Mouse (Mus musculus) forebrain, embryonic 11.5 days (tissue): ENCODE measurements around the gene Zmym3. TPM values are rescaled to one million over a fixed set of nuclear protein-coding genes. Genes with fewer than 3 reads are reported as not detected.

Experiments
- ATAC-seq: fragments of 200-750 bp; cut with Nextera tagmentation; replicated peaks from 2 replicates; pipeline ENCODE4 v1.8.0; 2017; ENCODE audit warnings: moderate TSS enrichment; ENCODE audit not compliant: low FRiP score
- DNase-seq: peaks from one replicate; pipeline ENCODE4 v3.0.0-alpha.2; 2017; ENCODE audit warnings: low spot score
- H3K27ac ChIP-seq: fragments of 300-500 bp; sonication (generic); 2 replicates; pipeline ENCODE4 v1.5.1; 2014; ENCODE audit warnings: low read depth, low read length
- H3K27me3 ChIP-seq: fragments of 300-500 bp; sonication (generic); 2 replicates; pipeline ENCODE4 v1.6.1; 2014; ENCODE audit warnings: mild to moderate bottlenecking, low read length, mixed read lengths; ENCODE audit not compliant: control insufficient read depth, insufficient read depth
- H3K36me3 ChIP-seq: fragments of 300-500 bp; sonication (generic); 2 replicates; pipeline ENCODE4 v1.6.1; 2014; ENCODE audit warnings: mild to moderate bottlenecking, low read length, moderate library complexity, mixed read lengths; ENCODE audit not compliant: control insufficient read depth, insufficient read depth
- H3K4me1 ChIP-seq: fragments of 300-500 bp; sonication (generic); replicated peaks from 2 replicates; pipeline ENCODE4 v1.6.1; 2014; ENCODE audit warnings: low read length, mixed read lengths; ENCODE audit not compliant: control insufficient read depth, insufficient read depth
- H3K4me2 ChIP-seq: fragments of 300-500 bp; sonication (generic); 2 replicates; pipeline ENCODE4 v1.6.1; 2014; ENCODE audit warnings: low read depth, mild to moderate bottlenecking, low read length, moderate library complexity, mixed read lengths; ENCODE audit not compliant: severe bottlenecking
- H3K4me3 ChIP-seq: fragments of 300-500 bp; sonication (generic); 2 replicates; pipeline ENCODE4 v1.5.1; 2014; ENCODE audit warnings: low read depth, low read length
- H3K9ac ChIP-seq: fragments of 300-500 bp; sonication (generic); 2 replicates; pipeline ENCODE4 v1.6.1; 2014; ENCODE audit warnings: low read length
- H3K9me3 ChIP-seq: fragments of 300-500 bp; sonication (generic); 2 replicates; pipeline ENCODE4 v1.6.1; 2016; ENCODE audit warnings: low read length, mixed read lengths; ENCODE audit not compliant: control insufficient read depth
- WGBS: fragments of 180-500 bp; shearing (Covaris S2); extraction: QIAGEN DNeasy Blood & Tissue Kit; methylation state at CpG from one replicate; pipeline ENCODE4 v1.1.7; 2014; 5-methylcytosine and 5-hydroxymethylcytosine counted together
- polyA plus RNA-seq: library from polyadenylated mRNA; unstranded; fragments of >200 nt; fragmentation: Nextera tagmentation; extraction: Ambion mirVana; gene quantifications from 2 replicates; pipeline ENCODE4 v1.2.1, GENCODE M21; 2014

Gene Zmym3
- polyA plus RNA-seq, 1 experiment from 2014 or later: 24.4 TPM

DNA sequence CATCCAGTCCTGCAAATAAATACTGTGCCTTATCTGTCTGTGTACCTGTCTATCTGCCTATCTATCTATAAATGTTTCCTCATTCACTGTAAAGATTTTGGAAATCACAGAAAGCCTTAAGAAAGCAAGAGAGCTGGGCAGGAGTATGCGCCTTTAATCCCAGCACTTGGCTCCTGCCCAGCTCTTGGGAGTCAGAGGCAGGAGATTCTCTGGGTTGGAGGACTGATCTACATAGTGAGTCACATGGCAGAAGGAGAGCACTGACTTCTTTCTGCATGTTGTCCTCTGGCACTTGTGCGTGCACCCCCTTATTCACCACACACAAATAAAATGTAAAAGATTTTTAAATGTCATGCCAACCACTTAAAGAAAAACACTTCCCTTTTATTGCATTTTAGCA lies 2.8 kb upstream of the Zmym3 start:
- Histone ChIP-seq H3K36me3 (no peaks in the 10 kb centered on the region), H3K27ac (no peak overlapping the region), H3K9ac (no peak overlapping the region), H3K9me3 (no peaks in the 10 kb centered on the region), H3K27me3 (no peaks in the 10 kb centered on the region), H3K4me3 (no peak overlapping the region), H3K4me2 (no peak overlapping the region), H3K4me1 (no peaks in the 10 kb centered on the region)
- DNase-seq (no peak), ATAC-seq (no peak)
- 89% methylated on average over 2 of the region's 2 CpGs for WGBS

DNA sequence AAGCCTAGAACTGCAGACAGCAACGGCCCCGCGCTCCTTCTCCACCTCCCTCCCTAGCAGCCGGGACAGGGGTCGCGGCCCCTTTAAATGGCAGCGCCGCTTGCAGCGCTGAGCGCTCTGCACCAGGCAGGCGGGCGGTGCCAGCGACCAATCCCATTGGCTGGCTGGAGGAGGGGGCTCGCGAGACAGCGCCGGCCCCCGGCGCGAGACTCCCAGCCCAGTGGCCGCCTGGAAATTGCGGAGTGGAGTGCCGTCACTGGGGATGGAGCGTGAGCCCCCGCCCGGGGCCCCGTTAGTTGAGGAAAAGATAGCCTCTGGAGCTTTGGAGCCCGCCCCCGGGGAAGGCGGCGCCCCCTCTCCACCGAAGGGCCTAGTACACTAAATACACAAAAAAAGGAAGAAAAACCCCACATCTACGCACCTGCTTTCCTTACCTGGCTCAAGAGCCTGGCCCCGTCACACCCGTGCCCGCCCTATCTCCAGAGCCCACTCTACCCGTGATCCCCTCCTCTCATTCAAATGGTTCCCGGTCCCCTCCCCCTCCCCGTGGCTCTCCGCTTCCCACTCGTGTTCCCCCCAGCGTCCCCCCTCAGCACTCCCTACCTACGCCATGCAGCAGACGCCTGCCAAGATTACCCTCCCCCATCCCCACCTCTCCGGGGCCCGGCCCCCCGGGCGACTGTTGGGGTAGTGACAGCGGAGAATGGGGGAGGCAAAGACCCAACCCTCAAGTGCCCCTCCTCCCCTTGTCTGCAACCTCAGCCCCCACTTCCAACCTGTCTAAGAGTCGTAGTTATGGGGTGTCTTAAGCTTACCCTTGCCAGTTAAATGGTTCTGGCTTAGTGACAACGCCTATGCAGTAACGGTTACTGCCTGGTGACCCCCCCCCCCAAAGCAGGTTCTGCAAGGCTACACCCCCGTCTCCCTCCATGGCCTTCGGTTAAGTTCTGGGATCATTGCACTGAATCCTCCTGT lies 637 bp downstream of the Zmym3 start:
- Histone ChIP-seq H3K4me3 (peak overlapping the region; percentile 52), H3K4me1 (no peaks in the 10 kb centered on the region), H3K9ac (peak overlapping the region; percentile 63), H3K9me3 (no peaks in the 10 kb centered on the region), H3K36me3 (no peaks in the 10 kb centered on the region; the same call in 1 of the 2 replicates), H3K27ac (no peak overlapping the region), H3K4me2 (peak overlapping the region; percentile 58), H3K27me3 (no peaks in the 10 kb centered on the region)
- WGBS: 21% methylated on average over 44 of the region's 54 CpGs
- DNase-seq (peak; percentile 91), ATAC-seq (peak; percentile 97)

DNA sequence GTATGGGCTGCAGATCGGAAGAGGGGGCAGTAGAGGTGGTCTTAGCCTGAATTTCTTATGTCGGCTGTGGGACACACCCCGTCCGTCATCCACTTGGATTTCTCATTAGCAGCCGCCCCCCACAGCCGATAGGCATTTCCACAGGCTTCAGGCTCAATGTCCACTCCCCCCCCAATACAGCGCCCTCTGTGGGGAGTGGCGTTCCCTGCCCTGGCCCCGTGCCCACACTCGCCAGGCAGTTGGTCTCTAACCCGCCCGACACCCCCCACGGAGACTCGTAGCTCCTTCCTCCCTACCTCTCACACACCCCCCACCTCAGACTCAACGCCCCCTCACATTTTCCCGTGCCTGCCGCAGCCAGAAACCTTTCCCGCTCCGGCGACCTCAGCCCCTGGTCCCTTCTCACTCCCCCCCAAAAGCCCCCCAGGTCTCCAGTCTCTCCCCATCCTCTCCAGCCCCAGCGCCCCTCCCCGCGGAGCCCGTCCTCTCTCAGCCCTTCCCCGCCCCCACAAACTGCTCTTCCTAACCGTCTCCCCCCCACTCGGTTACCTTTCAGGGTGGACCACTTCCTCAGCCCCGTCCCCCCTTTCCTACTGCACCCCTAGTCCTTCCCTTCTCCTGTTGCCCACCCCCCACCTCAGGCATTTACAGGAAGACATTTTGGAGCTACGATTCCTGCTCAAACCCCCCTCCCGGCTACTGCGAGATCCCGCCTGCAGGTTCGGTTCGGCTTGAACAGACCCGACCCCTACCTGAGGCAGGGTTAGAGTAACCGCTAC lies 1.5 kb downstream of the Zmym3 start:
- H3K9ac ChIP-seq: peak overlapping the region; percentile 63
- WGBS: 26% methylated on average over 33 of the region's 36 CpGs
- DNase-seq (peak; percentile 53), ATAC-seq (peak; percentile 28)
- H3K4me1 ChIP-seq: no peaks in the 10 kb centered on the region
- H3K4me2 ChIP-seq: peak overlapping the region; percentile 58
- no peaks in the 10 kb centered on the region; the same call in 1 of the 2 replicates for H3K36me3 ChIP-seq
- peak overlapping the region; percentile 52 for H3K4me3 ChIP-seq
- H3K27ac ChIP-seq: no peak overlapping the region
- no peaks in the 10 kb centered on the region for H3K27me3 ChIP-seq
- no peaks in the 10 kb centered on the region for H3K9me3 ChIP-seq

DNA sequence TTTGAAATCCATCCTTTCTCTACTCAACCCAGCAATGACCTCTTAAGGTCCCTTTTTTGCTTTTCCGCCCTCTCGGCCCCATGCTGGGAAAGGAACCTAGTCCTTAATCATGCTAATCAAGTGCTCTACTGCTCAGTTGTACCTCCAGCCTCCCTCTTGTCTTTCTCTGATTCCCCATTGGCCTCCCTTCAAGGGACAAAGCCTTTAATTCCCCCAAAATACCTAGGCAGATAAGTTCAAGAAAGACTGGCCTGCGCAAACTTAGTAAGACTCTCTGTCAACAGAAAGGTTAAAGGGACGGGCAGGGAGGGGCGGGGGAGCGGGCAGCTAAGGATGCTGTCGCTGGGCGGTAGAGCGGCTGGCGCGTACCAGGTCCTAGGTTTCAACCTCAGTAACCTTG lies 24.2 kb downstream of the Zmym3 start:
- no peaks in the 10 kb centered on the region for H3K4me1 ChIP-seq
- H3K4me3 ChIP-seq: no peak overlapping the region
- no peak overlapping the region for H3K27ac ChIP-seq
- ATAC-seq: no peak
- no peak for DNase-seq
- H3K27me3 ChIP-seq: peaks cover 14% of the 10 kb centered on the region; the same call in 1 of the 2 replicates
- H3K9ac ChIP-seq: no peak overlapping the region
- no peaks in the 10 kb centered on the region for H3K36me3 ChIP-seq
- H3K4me2 ChIP-seq: peak overlapping the region; percentile 26
- WGBS: 12% methylated on average over 9 of the region's 11 CpGs
- H3K9me3 ChIP-seq: no peaks in the 10 kb centered on the region

DNA sequence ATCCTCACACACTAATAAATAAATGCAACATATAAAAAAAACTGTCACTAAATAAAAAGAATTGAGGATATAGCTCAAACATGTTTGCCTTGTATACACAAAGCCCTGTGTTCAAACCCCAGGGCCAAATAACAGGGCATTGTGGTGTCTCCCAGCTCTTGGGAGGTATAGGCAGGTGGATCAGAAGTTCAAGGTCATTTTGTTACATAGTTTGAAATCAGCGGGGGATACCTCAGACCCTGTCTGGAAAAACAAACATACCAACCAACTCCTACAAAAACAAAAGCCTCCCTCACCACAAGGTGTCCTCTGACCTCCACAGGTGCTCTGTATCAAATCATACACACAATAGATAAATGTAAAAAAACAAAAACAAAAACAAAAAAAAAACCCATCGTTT lies 26.3 kb downstream of the Zmym3 start:
- H3K36me3 ChIP-seq: no peaks in the 10 kb centered on the region
- DNase-seq (no peak), ATAC-seq (no peak)
- no peak overlapping the region for H3K27ac ChIP-seq
- no peak overlapping the region for H3K4me3 ChIP-seq
- H3K27me3 ChIP-seq: peaks cover 14% of the 10 kb centered on the region; the same call in 1 of the 2 replicates
- H3K4me2 ChIP-seq: no peak overlapping the region
- WGBS: 67% methylated on average over 2 of the region's 2 CpGs
- H3K9ac ChIP-seq: no peak overlapping the region
- H3K4me1 ChIP-seq: no peaks in the 10 kb centered on the region
- no peaks in the 10 kb centered on the region for H3K9me3 ChIP-seq

DNA sequence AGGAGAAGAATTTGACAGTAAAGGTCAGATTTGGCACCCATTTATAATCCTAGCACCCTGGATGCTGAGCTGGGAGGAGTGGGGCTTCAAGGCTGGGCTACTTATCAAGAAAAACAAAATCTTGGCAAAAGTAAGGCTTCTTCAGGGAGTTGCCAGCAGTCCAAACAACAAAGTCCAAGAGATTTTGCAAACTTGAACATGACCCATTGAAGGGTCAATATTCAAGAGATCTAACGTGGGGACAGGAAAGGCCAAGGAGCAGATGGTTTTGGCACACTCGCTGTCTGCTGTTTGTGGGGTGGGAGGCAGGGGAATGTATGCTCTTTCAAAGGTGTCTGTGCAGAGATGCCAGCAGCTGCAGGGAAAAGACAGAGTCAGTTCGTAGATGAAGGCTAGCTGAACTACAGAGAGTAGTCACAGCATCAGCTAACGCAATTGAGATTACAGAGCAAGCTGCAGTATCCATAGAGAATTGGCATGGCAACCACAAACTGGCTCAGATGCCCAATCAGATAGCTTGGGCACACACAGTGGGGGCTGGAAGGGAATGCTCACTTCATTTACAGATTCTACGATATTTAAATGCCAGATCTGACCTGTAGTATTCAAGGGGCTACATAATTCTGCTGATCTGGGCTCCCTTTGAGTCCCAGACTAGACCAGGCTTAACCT lies 31.6 kb downstream of the Zmym3 start:
- Histone ChIP-seq H3K9me3 (no peaks in the 10 kb centered on the region), H3K27ac (no peak overlapping the region), H3K4me3 (no peak overlapping the region), H3K27me3 (peaks cover 17% of the 10 kb centered on the region), H3K36me3 (no peaks in the 10 kb centered on the region), H3K4me2 (no peak overlapping the region), H3K4me1 (no peaks in the 10 kb centered on the region), H3K9ac (no peak overlapping the region)
- no peak for DNase-seq
- 66% methylated on average over 5 of the region's 5 CpGs for WGBS
- ATAC-seq: no peak

DNA sequence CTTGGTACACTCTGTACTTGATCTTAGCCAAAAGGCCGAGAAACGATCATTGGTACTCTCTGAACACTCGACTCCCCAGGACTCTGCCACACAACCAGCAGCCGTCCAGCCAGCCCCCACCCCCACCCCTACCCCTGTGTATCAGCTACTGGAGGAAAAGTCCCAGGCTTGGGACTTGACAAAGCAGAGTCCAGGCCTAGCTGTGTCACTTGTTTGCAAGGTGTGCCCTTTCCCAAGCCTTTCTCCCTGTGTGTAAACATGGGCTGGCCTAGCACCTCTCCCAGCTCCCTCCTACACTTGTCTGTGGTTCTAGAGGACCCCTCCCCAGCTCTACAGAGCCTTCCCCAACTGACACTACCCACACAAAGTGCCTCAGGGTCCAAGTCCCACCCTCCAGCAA lies 34.4 kb downstream of the Zmym3 start:
- Histone ChIP-seq H3K27me3 (peaks cover 36% of the 10 kb centered on the region), H3K9me3 (no peaks in the 10 kb centered on the region), H3K27ac (no peak overlapping the region), H3K4me1 (peaks cover 2% of the 10 kb centered on the region; the same call in 1 of the 2 replicates), H3K9ac (no peak overlapping the region), H3K36me3 (no peaks in the 10 kb centered on the region), H3K4me2 (no peak overlapping the region), H3K4me3 (no peak overlapping the region)
- ATAC-seq (no peak), DNase-seq (no peak)
- 27% methylated on average over 4 of the region's 4 CpGs for WGBS

DNA sequence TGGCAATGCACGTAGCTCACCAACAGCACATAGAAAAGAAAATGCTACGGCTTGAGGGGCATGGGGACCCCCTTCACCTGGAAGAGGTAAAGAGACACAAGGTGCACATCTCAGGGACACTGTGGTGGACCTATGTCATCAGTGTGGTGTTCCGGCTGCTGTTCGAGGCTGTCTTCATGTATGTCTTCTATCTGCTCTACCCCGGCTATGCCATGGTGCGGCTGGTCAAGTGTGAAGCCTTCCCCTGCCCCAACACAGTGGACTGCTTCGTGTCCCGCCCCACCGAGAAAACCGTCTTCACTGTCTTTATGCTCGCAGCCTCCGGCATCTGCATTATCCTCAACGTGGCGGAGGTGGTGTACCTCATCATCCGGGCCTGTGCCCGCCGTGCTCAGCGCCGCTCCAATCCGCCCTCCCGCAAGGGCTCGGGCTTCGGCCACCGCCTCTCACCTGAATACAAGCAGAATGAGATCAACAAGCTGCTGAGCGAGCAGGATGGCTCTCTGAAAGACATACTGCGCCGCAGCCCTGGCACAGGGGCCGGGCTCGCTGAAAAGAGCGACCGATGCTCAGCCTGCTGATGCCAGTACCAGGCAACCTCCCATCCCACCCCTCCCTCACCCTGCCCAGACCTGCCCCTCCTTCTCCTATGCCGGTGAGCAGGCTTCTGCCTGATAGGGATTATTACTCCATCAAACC lies 36.1 kb downstream of the Zmym3 start:
- Histone ChIP-seq H3K9me3 (no peaks in the 10 kb centered on the region), H3K36me3 (no peaks in the 10 kb centered on the region), H3K4me3 (peak overlapping the region; percentile 22), H3K4me2 (peak overlapping the region; percentile 46), H3K27me3 (peaks cover 36% of the 10 kb centered on the region), H3K4me1 (peaks cover 2% of the 10 kb centered on the region; the same call in 1 of the 2 replicates), H3K9ac (no peak overlapping the region), H3K27ac (no peak overlapping the region)
- 17% methylated on average over 30 of the region's 32 CpGs for WGBS
- DNase-seq (peak; percentile 53), ATAC-seq (no peak)
